Mouse (Mus musculus) kidney, adult 2 months (tissue): ENCODE measurements around the gene Zfp90.

Source experiments
- CTCF ChIP-seq: fragments of 200-500 bp; conservative IDR thresholded peaks from 2 replicates; pipeline ENCODE4 v1.5.1; 2011; ENCODE audit warnings: low read depth, mild to moderate bottlenecking, control low read depth, low read length, moderate library complexity, mixed read lengths; ENCODE audit not compliant: insufficient read depth, insufficient read length
- POLR2A ChIP-seq: fragments of 200-500 bp; IDR thresholded peaks from one replicate; pipeline ENCODE4 v1.6.1; 2011; ENCODE audit warnings: low read depth, low read length, control low read depth

- no peak for TF ChIP-seq POLR2A
- TF ChIP-seq CTCF = no peak
These were observed 18.5 kb downstream of the Zfp90 start for GRCm38 (mm10) chr8:106433667-106434066.
